Mouse (Mus musculus) small intestine, adult 2 months (tissue): Measurements from ENCODE around the gene Il25.
"Not testable (repeated sequence)": the region's sequence is repeated elsewhere in the genome, so short reads cannot be mapped to it uniquely, and the experiment has no call there.

Source experiments
- CTCF ChIP-seq: fragments of 200-500 bp; IDR thresholded peaks from 2 replicates; pipeline ENCODE4 v1.5.1; 2012; ENCODE audit warnings: low read depth, mild to moderate bottlenecking, control low read depth, inconsistent platforms, low read length, moderate library complexity, mixed read lengths; ENCODE audit not compliant: insufficient replicate concordance, insufficient read length; ENCODE audit errors: extremely low read depth
- POLR2A ChIP-seq: fragments of 200-500 bp; IDR thresholded peaks from 2 replicates; pipeline ENCODE4 v1.6.1; 2012; ENCODE audit warnings: low read depth, mild to moderate bottlenecking, control low read depth, inconsistent platforms, low read length, moderate library complexity

- not testable (repeated sequence) for TF ChIP-seq POLR2A, CTCF
Observed at GRCm38 (mm10) chr14:54947008-54947407, 14.5 kb downstream of the Il25 start.
